Mouse (Mus musculus) forebrain, embryonic 10.5 days (tissue): Measurements from ENCODE around the gene Hist2h3c2. TPM values are rescaled to one million over a fixed set of nuclear protein-coding genes. Genes with fewer than 3 reads are reported as not detected.
"Not testable (repeated sequence)": the region's sequence is repeated elsewhere in the genome, so short reads cannot be mapped to it uniquely, and the experiment has no call there.

Source experiments
- DNase-seq: peaks from one replicate; pipeline ENCODE4 v3.0.0-alpha.2; 2017; ENCODE audit warnings: low spot score; ENCODE audit errors: extremely low spot score
- H3K27ac ChIP-seq: fragments of 300-500 bp; sonication (generic); 2 replicates; pipeline ENCODE4 v1.5.1; 2016; ENCODE audit warnings: mild to moderate bottlenecking
- H3K27me3 ChIP-seq: fragments of 300-500 bp; sonication (generic); 2 replicates; pipeline ENCODE4 v1.6.1; 2016; ENCODE audit warnings: mild to moderate bottlenecking; ENCODE audit not compliant: poor library complexity, severe bottlenecking
- H3K36me3 ChIP-seq: fragments of 300-500 bp; sonication (generic); replicated peaks from 2 replicates; pipeline ENCODE4 v1.6.1; 2016; ENCODE audit warnings: mild to moderate bottlenecking, moderate library complexity
- H3K4me1 ChIP-seq: fragments of 300-500 bp; sonication (generic); 2 replicates; pipeline ENCODE4 v1.6.1; 2016
- H3K4me3 ChIP-seq: fragments of 300-500 bp; sonication (generic); 2 replicates; pipeline ENCODE4 v1.5.1; 2016; ENCODE audit warnings: mild to moderate bottlenecking, moderate library complexity
- H3K9me3 ChIP-seq: fragments of 300-500 bp; sonication (generic); 2 replicates; pipeline ENCODE4 v1.6.1; 2016; ENCODE audit warnings: mild to moderate bottlenecking, moderate library complexity
- whole genome bisulfite sequencing: fragments of 180-500 bp; shearing (Covaris S2); methylation state at CpG from one replicate; pipeline ENCODE4 v1.1.7; 2016; 5-methylcytosine and 5-hydroxymethylcytosine counted together
- polyA plus RNA-seq: library from polyadenylated mRNA; unstranded; fragments of >200 nt; fragmentation: Nextera tagmentation; extraction: Ambion mirVana; gene quantifications from 2 replicates; pipeline ENCODE4 v1.2.1, GENCODE M21; 2016

The Hist2h3c2 gene
- polyA plus RNA-seq, 1 experiment from 2014 or later: 5.9 TPM

- peak; percentile 30 for DNase-seq
- Histone ChIP-seq H3K9me3 (no peaks in the 10 kb centered on the region), H3K36me3 (no peaks in the 10 kb centered on the region), H3K4me1 (peaks cover 74% of the 10 kb centered on the region), H3K27ac (peak overlapping the region; percentile 95), H3K4me3 (peak overlapping the region; percentile 69), H3K27me3 (no peaks in the 10 kb centered on the region)
- 17% methylated on average over 9 of the region's 9 CpGs for WGBS
Observed at GRCm38 (mm10) chr3:96221640-96222038, 17.3 kb downstream of the Hist2h3c2 start.

DNA sequence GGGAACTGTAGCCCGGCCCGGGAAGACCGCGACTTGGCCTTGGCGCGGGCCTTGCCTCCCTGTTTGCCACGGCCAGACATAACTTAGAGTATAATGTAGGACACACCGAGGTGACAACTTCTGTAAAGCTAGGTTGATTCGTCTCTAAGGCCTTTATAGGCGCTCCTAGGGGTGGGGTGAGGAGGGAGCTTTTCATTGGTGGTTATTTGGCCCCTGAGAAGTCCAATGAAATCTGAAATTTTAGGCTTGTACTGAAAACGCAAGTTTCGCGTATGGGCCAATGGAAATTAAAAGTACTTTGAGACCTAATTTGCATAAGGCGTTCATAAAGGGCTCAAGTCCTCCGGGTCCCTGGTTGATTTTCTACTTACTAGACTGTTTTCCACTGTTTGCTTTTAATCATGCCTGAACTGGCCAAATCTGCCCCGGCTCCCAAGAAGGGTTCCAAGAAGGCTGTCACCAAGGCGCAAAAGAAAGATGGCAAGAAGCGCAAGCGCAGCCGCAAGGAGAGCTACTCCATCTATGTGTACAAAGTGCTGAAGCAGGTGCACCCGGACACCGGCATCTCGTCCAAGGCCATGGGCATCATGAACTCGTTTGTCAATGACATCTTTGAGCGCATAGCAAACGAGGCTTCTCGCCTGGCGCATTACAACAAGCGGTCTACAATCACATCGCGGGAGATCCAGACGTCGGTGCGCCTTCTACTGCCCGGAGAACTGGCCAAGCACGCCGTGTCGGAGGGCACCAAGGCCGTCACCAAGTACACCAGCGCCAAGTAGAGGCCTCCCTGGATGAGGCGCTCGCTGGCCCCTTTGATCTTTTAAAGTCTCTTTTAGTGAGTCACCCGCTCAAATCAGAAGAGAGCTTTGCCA, 17.9 kb downstream of the Hist2h3c2 start, which contains the start of the genes Hist2h2ac and Hist2h2be:
Gene Hist2h2ac (minus strand): TSS at position 116 of the 875 bp plus-strand sequence.
Gene Hist2h2be (plus strand): TSS at position 355 of the 875 bp plus-strand sequence.
- Histone ChIP-seq H3K27me3 (no peaks in the 10 kb centered on the region), H3K27ac (peak within 1 kb of the TSS; percentile 95), H3K9me3 (no peaks in the 10 kb centered on the region), H3K36me3 (no peaks in the 10 kb centered on the region), H3K4me3 (peak within 1 kb of the TSS; percentile 69), H3K4me1 (peaks cover 73% of the 10 kb centered on the region)
- DNase-seq: peak; percentile 84
- under 1% methylated on average over 43 of the region's 43 CpGs for WGBS

- H3K27ac ChIP-seq: peak overlapping the region; percentile 95
- not testable (repeated sequence) for H3K9me3 ChIP-seq, H3K27me3 ChIP-seq, H3K36me3 ChIP-seq
- WGBS: under 1% methylated on average over 43 of the region's 47 CpGs
- H3K4me1 ChIP-seq: peaks cover 70% of the 10 kb centered on the region
- H3K4me3 ChIP-seq: peak overlapping the region; percentile 69
- peak; percentile 60 for DNase-seq
Observed at GRCm38 (mm10) chr3:96220131-96220764, 18.7 kb downstream of the Hist2h3c2 start.

- H3K4me1 ChIP-seq: peaks cover 64% of the 10 kb centered on the region
- H3K27me3 ChIP-seq: no peaks in the 10 kb centered on the region
- WGBS: under 1% methylated on average over 37 of the region's 37 CpGs
- no peaks in the 10 kb centered on the region for H3K36me3 ChIP-seq
- H3K27ac ChIP-seq: peak within 1 kb of the TSS; percentile 95
- DNase-seq: peak; percentile 75
- H3K4me3 ChIP-seq: peak within 1 kb of the TSS; percentile 69
- H3K9me3 ChIP-seq: no peaks in the 10 kb centered on the region
Observed at GRCm38 (mm10) chr3:96219661-96220130, 19.2 kb downstream of the Hist2h3c2 start, which contains the start of the genes Bola1 and Hist2h2ab. Gene Bola1, minus strand, starts transcription at chr3:96219709. Gene Hist2h2ab, plus strand, starts transcription at chr3:96219865.

DNA sequence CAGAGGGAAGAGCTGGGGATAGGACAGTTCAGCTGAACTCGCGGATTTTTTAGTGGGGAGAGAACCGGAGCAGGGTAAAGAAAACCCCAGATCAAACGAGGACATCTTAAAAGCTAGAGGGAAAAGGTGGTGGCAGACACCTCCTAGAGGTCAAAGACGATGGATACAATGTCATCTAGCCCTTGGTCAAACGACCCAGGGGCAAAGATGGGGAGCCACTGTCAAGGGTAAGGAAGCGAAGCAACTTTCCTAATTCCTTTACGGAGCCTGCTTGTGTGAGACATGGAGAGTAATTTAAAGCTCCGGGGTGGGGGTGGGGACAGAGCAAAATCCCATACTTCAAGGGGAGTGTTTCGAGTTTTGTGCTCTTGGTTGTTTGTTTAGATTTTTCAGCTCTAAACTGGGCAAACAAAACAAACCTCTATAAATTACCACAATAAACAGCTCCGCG, 19.7 kb downstream of the Hist2h3c2 start:
- Histone ChIP-seq H3K27ac (peak overlapping the region; percentile 95), H3K27me3 (no peaks in the 10 kb centered on the region), H3K36me3 (no peaks in the 10 kb centered on the region), H3K4me1 (peaks cover 60% of the 10 kb centered on the region), H3K4me3 (peak overlapping the region; percentile 69), H3K9me3 (no peaks in the 10 kb centered on the region)
- DNase-seq: peak; percentile 54
- under 1% methylated on average over 12 of the region's 12 CpGs for WGBS

DNA sequence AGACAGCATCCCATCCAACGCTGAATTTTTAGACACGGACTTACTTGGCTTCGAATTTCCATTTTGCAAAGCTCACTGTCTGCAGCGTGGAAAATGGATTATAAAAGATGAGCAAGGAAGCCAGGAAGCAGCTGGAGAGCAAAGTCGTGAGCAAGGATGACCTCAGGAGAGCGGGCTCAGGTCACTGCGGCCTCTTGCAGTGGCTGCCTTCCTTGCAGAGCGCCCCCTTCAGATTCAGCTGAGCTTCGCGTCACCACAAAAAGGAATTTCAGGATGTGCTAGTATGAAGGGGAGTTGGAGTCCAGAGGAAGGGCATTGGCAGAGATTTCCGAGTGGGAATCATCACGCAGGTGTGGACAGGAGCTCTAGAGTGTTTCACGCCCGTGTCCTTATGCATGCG, 29.7 kb downstream of the Hist2h3c2 start:
- Histone ChIP-seq H3K36me3 (no peaks in the 10 kb centered on the region), H3K9me3 (no peaks in the 10 kb centered on the region), H3K4me3 (no peak overlapping the region), H3K27me3 (no peaks in the 10 kb centered on the region), H3K27ac (no peak overlapping the region), H3K4me1 (peaks cover 5% of the 10 kb centered on the region)
- WGBS: 21% methylated on average over 15 of the region's 15 CpGs
- DNase-seq: no peak

DNA sequence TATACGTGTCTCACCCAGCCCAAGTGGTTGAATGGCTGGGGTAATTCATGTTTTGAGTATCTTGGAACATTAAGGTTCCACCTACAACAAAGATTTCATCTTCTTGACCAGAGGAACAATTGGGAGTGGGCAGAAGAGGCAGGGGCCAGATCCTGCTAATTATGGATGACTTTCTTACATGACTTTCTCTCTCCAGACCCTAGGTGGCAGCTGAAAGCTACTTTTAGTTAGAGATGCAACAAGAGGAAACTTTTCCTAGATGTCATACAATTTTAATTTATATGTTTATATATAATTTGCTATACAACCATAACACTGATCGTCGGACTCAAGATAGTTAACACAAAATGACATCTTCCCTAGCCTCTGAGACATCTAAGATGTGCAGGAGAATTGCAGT, 31.1 kb downstream of the Hist2h3c2 start:
- peaks cover 5% of the 10 kb centered on the region for H3K4me1 ChIP-seq
- no peak for DNase-seq
- H3K36me3 ChIP-seq: no peaks in the 10 kb centered on the region
- H3K9me3 ChIP-seq: no peaks in the 10 kb centered on the region
- no peak overlapping the region for H3K27ac ChIP-seq
- no peak overlapping the region for H3K4me3 ChIP-seq
- no peaks in the 10 kb centered on the region for H3K27me3 ChIP-seq
- WGBS: 89% methylated on average over 3 of the region's 3 CpGs

DNA sequence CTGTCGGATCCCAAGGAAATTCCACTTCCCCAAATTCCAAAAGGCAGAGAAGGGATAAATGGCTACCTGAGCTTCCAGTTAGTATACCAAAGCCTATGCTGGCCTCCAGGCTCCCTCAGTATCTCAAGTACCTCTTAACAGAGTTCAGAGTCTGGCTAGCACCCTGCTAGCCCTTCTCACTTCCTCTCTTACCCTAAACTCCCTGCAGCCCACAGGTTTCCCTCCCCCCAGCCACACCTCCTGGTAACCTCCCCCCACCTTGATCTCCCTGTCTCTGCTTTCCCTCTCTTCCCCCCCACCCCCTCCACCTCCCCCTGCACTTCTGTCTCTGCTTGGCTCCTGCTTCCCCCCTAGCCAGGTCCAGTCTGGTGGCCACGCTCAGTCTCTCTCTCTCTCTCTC, 39.2 kb downstream of the Hist2h3c2 start:
- 80% methylated on average over 2 of the region's 2 CpGs for WGBS
- Histone ChIP-seq H3K4me3 (no peak overlapping the region), H3K36me3 (peaks cover 9% of the 10 kb centered on the region), H3K27ac (no peak overlapping the region), H3K4me1 (peaks cover 19% of the 10 kb centered on the region), H3K27me3 (peaks cover 9% of the 10 kb centered on the region), H3K9me3 (peaks cover 5% of the 10 kb centered on the region; the same call in 1 of the 2 replicates)
- no peak for DNase-seq

DNA sequence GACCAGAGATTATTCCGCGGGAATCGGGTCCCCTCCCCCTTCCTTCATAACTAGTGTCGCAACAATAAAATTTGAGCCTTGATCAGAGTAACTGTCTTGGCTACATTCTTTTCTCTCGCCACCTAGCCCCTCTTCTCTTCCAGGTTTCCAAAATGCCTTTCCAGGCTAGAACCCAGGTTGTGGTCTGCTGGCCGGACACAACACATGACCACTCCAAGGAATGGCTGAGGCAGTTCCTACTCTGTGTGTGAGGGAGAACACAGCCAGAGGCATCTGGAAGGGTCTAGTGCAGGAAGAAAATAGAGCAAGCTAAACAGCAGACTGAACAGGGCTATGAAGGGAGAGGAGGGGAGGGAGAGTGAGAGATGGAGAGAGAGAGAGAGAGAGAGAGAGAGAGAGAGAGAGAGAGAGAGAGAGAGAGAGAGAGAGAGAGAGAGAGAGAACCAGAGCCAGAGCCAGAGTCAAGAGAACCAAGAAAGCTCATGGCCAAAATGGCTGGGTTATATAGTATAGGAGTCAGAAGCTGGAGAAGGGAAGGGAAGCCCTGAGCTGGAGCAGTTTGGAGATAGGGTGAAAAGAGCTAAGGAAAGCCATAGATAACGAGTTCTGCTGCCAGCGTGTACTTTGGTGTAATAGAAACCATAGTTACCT, 40.2 kb downstream of the Hist2h3c2 start:
- not testable (repeated sequence) for H3K27ac ChIP-seq, H3K27me3 ChIP-seq

DNA sequence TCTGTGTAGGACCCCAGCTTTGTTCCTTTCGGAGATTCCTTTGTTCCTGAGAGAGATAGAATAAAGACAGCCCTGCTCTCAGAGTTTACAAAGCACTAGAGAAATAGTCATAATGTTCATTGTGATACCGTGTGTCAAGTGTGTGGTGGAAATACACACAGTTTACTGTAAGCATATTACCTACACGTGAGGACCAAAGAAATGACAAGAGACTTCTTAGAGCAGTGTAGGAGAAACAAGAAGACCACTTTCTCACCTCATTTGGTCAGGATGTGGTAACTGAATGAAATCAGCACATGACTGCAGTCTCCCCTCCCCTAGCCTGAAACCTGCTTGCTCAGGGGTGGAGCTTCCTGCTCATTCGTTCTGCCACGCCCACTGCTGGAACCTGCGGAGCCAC, 40.7 kb downstream of the Hist2h3c2 start:
- Histone ChIP-seq H3K4me1 (peaks cover 27% of the 10 kb centered on the region), H3K27me3 (peaks cover 9% of the 10 kb centered on the region), H3K27ac (peak overlapping the region; percentile 98), H3K9me3 (peaks cover 5% of the 10 kb centered on the region; the same call in 1 of the 2 replicates), H3K4me3 (peak overlapping the region; percentile 79), H3K36me3 (peaks cover 9% of the 10 kb centered on the region)
- no peak for DNase-seq
- 2% methylated on average over 6 of the region's 6 CpGs for WGBS

More for the DNA sequence above, 40.2 kb downstream of the Hist2h3c2 start:
- WGBS: 27% methylated on average over 8 of the region's 8 CpGs
- peak overlapping the region; percentile 79; the same call in 1 of the 2 replicates for H3K4me3 ChIP-seq
- not testable (repeated sequence) for H3K36me3 ChIP-seq, DNase-seq, H3K9me3 ChIP-seq
- peaks cover 22% of the 10 kb centered on the region for H3K4me1 ChIP-seq

DNA sequence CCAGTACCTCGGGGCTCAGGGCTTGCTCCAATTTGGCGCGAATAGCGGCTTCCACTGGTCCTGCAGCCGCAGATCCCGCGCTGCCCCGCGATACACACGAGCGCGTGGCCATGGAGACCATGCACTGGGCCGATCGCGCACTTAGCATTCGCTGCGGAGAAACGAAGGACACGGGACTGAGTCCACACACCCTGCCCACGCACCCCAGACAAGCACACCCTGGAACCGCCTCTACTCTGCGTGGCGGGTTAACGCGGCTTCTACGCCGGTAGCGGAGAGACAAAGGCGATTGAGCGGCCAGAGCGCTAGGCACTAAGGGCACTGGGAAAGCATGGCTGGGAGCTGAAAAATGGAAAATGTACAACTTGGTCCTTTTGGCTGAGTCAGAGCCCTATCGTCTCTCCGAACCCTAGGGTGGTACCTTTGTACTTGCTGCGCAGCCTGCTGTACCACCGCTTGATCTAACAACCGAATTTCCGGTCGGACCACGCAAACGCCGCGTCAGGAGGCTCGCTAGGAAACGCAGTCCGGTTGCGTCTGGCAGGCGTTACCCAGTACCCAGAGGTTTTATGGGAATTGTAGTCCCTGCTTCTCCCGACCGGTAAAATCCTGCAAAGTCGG, 41.7 kb downstream of the Hist2h3c2 start:
- Histone ChIP-seq H3K27ac (peak overlapping the region; percentile 98), H3K36me3 (peaks cover 9% of the 10 kb centered on the region), H3K9me3 (peaks cover 5% of the 10 kb centered on the region; the same call in 1 of the 2 replicates), H3K27me3 (peaks cover 9% of the 10 kb centered on the region), H3K4me3 (peak overlapping the region; percentile 79), H3K4me1 (peaks cover 30% of the 10 kb centered on the region)
- under 1% methylated on average over 50 of the region's 50 CpGs for WGBS
- DNase-seq: peak; percentile 89
